Mouse (Mus musculus): Measurements from ENCODE around the gene Tmem232. TPM values are rescaled to one million over a fixed set of nuclear protein-coding genes. Genes with fewer than 3 reads are reported as not detected.

Tmem232 gene
- polyA plus RNA-seq (2014; fragmentation: Nextera tagmentation; extraction: Ambion mirVana), result 0.14 and 0.29 TPM in 2 replicates

DNA sequence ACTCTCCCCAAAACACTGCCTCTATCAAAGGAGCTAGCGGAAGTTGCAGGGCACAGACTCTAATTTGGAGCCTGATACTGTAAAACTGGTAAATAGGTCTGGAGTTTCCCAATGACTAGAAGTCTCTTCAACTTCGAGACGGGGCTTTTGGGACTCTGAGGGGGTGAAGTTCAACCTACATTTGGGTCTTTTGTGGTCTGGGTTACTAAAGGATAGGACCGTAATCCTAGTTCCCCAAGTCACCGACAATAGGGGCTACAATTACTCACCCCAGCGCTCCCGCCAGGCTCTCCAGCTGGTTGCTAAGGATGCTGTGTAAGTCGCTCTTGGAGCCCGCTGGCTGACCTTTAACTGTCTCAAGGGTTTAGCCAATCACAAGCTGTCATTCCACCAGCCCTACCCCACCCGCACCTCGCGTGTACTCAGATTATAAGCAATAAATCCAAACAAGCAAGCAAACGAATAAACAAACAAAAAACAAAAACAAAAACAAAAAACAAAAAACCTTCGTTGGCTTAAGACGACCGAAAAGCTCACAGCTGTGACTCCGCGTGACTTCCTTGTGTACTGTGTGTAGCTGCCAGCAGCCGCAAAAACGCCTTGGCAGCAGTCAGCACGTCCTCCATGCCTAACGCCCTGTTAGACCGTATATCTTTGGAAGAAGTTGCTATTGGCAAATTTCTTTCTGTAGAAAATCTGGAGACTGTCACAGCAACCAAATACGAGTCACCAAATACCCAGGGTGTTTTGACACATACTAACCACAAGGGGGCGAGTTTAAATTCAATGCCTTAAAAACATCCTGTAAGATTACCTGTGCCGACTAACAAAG, at the start of gene Tmem232:
Gene Tmem232 (minus strand): TSS at position 342 of the 832 bp plus-strand sequence.
- Histone ChIP-seq H3K9ac (ENCODE audit: low read depth, low read length) (no peak within 1 kb of the TSS), H3K4me1 (replicated peaks; ENCODE audit: control insufficient read depth, insufficient read depth, low read length) (no peaks in the 10 kb centered on the region), H3K36me3 (ENCODE audit: control insufficient read depth, insufficient read depth, low read length) (no peaks in the 10 kb centered on the region), H3K27me3 (ENCODE audit: control insufficient read depth, insufficient read depth, low read length) (no peaks in the 10 kb centered on the region), H3K27ac (ENCODE audit: low read depth, low read length) (no peak within 1 kb of the TSS), H3K4me2 (replicated peaks; ENCODE audit: low read depth, low read length) (peak within 1 kb of the TSS; percentile 38), H3K4me3 (ENCODE audit: low read depth, low read length) (peak within 1 kb of the TSS; percentile 26), H3K9me3 (ENCODE audit: control insufficient read depth, low read length) (no peaks in the 10 kb centered on the region)
- peak; percentile 84 for ATAC-seq (ENCODE audit: low FRiP score)
- WGBS, result 19% methylated on average over 26 of the region's 26 CpGs
- peak; percentile 58 for DNase-seq (ENCODE audit: low spot score)

DNA sequence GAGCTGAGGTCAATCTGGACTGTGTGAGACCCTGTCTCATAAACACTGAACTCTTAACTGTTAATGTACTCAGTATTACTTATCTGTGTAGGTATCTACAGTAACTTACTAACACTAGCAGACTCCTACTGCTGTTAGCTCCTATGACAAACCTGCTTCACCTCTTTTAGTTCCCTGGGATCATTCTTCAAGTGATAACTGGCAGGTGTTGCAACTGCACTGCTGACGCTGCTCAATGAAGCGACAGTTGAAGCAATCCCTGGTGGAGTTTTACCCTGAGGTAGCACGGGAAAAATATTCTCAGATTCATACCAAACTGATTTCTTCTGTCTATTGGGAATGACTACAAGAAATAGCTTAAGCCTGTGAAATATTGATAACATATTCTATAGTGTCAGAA, 46.3 kb upstream of the Tmem232 start:
- H3K4me2 ChIP-seq (replicated peaks; ENCODE audit: low read depth, low read length), result no peak overlapping the region
- no peak for ATAC-seq (ENCODE audit: low FRiP score)
- H3K4me3 ChIP-seq (ENCODE audit: low read depth, low read length), result no peak overlapping the region
- H3K9me3 ChIP-seq (ENCODE audit: control insufficient read depth, low read length), result no peaks in the 10 kb centered on the region
- H3K27ac ChIP-seq (ENCODE audit: low read depth, low read length), result no peak overlapping the region
- no peaks in the 10 kb centered on the region for H3K4me1 ChIP-seq (replicated peaks; ENCODE audit: control insufficient read depth, insufficient read depth, low read length)
- H3K9ac ChIP-seq (ENCODE audit: low read depth, low read length), result no peak overlapping the region
- no peak for DNase-seq (ENCODE audit: low spot score)
- H3K36me3 ChIP-seq (ENCODE audit: control insufficient read depth, insufficient read depth, low read length), result no peaks in the 10 kb centered on the region; the same call in 1 of the 2 replicates
- WGBS, result 95% methylated on average over 3 of the region's 3 CpGs
- no peaks in the 10 kb centered on the region for H3K27me3 ChIP-seq (ENCODE audit: control insufficient read depth, insufficient read depth, low read length)

DNA sequence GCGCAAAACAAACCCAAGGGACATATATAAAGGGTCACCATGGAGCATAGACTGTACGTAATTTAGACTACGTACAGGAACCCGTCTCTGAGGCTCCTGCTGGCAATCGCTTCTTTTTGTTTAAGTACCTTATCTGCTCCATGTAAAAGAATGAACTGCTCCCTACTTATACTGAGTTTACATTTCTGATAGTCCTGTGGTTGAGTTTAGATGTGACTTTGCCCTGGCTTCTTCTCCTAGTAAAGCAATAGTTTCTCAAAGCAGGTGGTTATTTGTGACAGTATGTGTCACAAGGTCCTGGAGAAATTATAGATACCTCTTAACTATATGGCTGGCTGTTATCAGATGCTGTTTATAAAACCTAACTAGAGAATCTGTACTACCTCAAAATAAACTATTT, 40.9 kb upstream of the Tmem232 start:
- H3K9ac ChIP-seq (ENCODE audit: low read depth, low read length), result no peak overlapping the region
- H3K9me3 ChIP-seq (ENCODE audit: control insufficient read depth, low read length), result no peaks in the 10 kb centered on the region
- H3K27ac ChIP-seq (ENCODE audit: low read depth, low read length), result no peak overlapping the region
- 98% methylated on average over 5 of the region's 5 CpGs for WGBS
- 0 out of 2 replicates have a peak, but pooled peaks cover 2% of the 10 kb centered on the region for H3K36me3 ChIP-seq (ENCODE audit: control insufficient read depth, insufficient read depth, low read length)
- H3K27me3 ChIP-seq (ENCODE audit: control insufficient read depth, insufficient read depth, low read length), result no peaks in the 10 kb centered on the region
- no peak for ATAC-seq (ENCODE audit: low FRiP score)
- no peaks in the 10 kb centered on the region for H3K4me1 ChIP-seq (replicated peaks; ENCODE audit: control insufficient read depth, insufficient read depth, low read length)
- no peak overlapping the region for H3K4me3 ChIP-seq (ENCODE audit: low read depth, low read length)
- H3K4me2 ChIP-seq (replicated peaks; ENCODE audit: low read depth, low read length), result no peak overlapping the region
- no peak for DNase-seq (ENCODE audit: low spot score)

DNA sequence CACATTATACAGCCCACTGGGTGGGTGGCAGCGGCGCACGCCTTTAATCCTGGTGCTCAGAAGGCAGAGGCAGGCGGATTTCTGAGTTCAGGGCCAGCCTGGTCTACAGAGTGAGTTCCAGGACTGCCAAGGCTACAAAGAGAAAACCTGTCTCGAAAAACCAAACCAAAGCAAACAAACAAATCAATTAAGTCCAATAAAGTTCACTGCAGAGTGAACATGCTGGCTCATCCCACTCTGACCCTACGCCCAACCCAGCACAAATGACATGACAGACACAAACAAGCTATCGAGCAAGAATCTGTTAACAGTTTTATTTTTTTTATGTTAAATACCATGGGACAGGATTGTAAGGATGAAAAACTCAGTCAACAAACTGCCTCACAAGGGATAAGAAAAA, 39.2 kb upstream of the Tmem232 start:
- Histone ChIP-seq H3K4me3 (ENCODE audit: low read depth, low read length) (no peak overlapping the region), H3K36me3 (ENCODE audit: control insufficient read depth, insufficient read depth, low read length) (0 out of 2 replicates have a peak, but pooled peaks cover 2% of the 10 kb centered on the region), H3K27ac (ENCODE audit: low read depth, low read length) (no peak overlapping the region), H3K9ac (ENCODE audit: low read depth, low read length) (no peak overlapping the region), H3K9me3 (ENCODE audit: control insufficient read depth, low read length) (no peaks in the 10 kb centered on the region), H3K27me3 (ENCODE audit: control insufficient read depth, insufficient read depth, low read length) (no peaks in the 10 kb centered on the region), H3K4me1 (replicated peaks; ENCODE audit: control insufficient read depth, insufficient read depth, low read length) (no peaks in the 10 kb centered on the region), H3K4me2 (replicated peaks; ENCODE audit: low read depth, low read length) (no peak overlapping the region)
- DNase-seq (ENCODE audit: low spot score) (no peak), ATAC-seq (ENCODE audit: low FRiP score) (no peak)
- WGBS, result 96% methylated on average over 7 of the region's 7 CpGs

DNA sequence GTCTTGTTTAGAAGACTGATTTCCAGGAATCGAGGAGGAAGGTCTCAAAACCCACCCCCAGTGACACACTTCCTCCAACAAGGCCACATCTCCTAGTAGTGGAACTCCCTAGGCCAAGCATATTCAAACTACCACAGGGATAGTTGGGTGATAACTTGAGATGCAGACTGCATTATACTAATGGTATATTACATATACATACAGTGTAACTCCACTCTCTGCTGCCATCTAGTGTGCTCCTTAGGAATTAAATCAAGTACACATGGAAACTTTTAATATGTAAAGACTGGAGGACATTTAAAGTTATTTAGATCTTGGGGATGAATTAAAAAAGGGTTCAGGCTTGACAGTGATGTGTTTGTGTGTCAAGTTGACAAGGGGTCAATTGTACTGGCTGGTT, 34.8 kb upstream of the Tmem232 start:
- Histone ChIP-seq H3K9ac (ENCODE audit: low read depth, low read length) (no peak overlapping the region), H3K27ac (ENCODE audit: low read depth, low read length) (no peak overlapping the region), H3K36me3 (ENCODE audit: control insufficient read depth, insufficient read depth, low read length) (no peaks in the 10 kb centered on the region), H3K9me3 (ENCODE audit: control insufficient read depth, low read length) (no peaks in the 10 kb centered on the region), H3K4me3 (ENCODE audit: low read depth, low read length) (no peak overlapping the region), H3K4me2 (replicated peaks; ENCODE audit: low read depth, low read length) (no peak overlapping the region), H3K4me1 (replicated peaks; ENCODE audit: control insufficient read depth, insufficient read depth, low read length) (no peaks in the 10 kb centered on the region), H3K27me3 (ENCODE audit: control insufficient read depth, insufficient read depth, low read length) (no peaks in the 10 kb centered on the region)
- DNase-seq (ENCODE audit: low spot score) (peak; percentile 57), ATAC-seq (ENCODE audit: low FRiP score) (peak; percentile 60; the same call in 1 of the 2 replicates)
- 90% methylated on average over 1 of the region's 1 CpGs for WGBS

DNA sequence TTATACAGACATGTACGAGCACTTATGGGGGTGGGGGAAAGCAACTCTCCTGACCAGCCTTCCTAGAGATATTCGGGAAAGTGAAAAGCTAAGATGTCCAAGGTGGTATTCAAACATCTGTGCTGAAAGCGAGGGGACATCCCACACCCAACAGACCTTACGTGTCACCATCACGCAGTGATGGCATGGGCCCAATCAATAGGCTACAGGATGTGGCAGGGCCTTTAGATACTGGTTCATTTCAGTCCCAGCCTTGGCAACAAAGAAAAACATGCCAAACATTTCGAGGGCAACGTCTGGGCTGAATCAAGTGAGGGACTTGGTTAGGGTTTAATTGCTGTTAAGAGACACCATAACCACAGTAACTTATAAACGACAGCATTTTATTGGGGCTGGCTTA, 34.3 kb upstream of the Tmem232 start:
- 87% methylated on average over 8 of the region's 8 CpGs for WGBS
- no peaks in the 10 kb centered on the region for H3K27me3 ChIP-seq (ENCODE audit: control insufficient read depth, insufficient read depth, low read length)
- ATAC-seq (ENCODE audit: low FRiP score) (peak; percentile 39; the same call in 1 of the 2 replicates), DNase-seq (ENCODE audit: low spot score) (no peak)
- H3K9me3 ChIP-seq (ENCODE audit: control insufficient read depth, low read length), result no peaks in the 10 kb centered on the region
- H3K27ac ChIP-seq (ENCODE audit: low read depth, low read length), result no peak overlapping the region
- no peaks in the 10 kb centered on the region for H3K36me3 ChIP-seq (ENCODE audit: control insufficient read depth, insufficient read depth, low read length)
- no peaks in the 10 kb centered on the region for H3K4me1 ChIP-seq (replicated peaks; ENCODE audit: control insufficient read depth, insufficient read depth, low read length)
- no peak overlapping the region for H3K9ac ChIP-seq (ENCODE audit: low read depth, low read length)
- H3K4me2 ChIP-seq (replicated peaks; ENCODE audit: low read depth, low read length), result no peak overlapping the region
- no peak overlapping the region for H3K4me3 ChIP-seq (ENCODE audit: low read depth, low read length)

DNA sequence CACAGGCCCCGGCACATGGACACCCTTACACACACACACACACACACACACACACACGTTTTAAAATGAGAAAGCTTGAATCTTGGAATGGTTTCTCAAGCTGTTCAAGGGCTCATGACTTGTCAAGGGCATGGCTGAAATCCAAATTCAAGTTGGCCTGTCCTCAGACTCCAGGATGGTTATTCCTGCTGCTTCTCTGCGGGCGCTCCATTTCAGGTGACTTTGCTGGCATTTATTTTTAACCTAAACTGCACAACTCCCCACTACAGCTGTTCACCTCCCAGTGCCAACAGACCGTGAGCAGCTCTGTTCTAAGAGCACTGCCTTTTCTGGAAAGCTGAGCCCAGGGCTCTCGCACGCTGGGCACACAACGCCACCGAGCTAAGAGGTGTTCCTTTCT, 31.3 kb upstream of the Tmem232 start:
- Histone ChIP-seq H3K27ac (ENCODE audit: low read depth, low read length) (no peak overlapping the region), H3K9ac (ENCODE audit: low read depth, low read length) (no peak overlapping the region), H3K36me3 (ENCODE audit: control insufficient read depth, insufficient read depth, low read length) (no peaks in the 10 kb centered on the region), H3K4me1 (replicated peaks; ENCODE audit: control insufficient read depth, insufficient read depth, low read length) (no peaks in the 10 kb centered on the region), H3K4me3 (ENCODE audit: low read depth, low read length) (no peak overlapping the region), H3K4me2 (replicated peaks; ENCODE audit: low read depth, low read length) (no peak overlapping the region), H3K9me3 (ENCODE audit: control insufficient read depth, low read length) (no peaks in the 10 kb centered on the region), H3K27me3 (ENCODE audit: control insufficient read depth, insufficient read depth, low read length) (no peaks in the 10 kb centered on the region)
- DNase-seq (ENCODE audit: low spot score), result no peak
- ATAC-seq (ENCODE audit: low FRiP score), result no peak
- 91% methylated on average over 9 of the region's 9 CpGs for WGBS

DNA sequence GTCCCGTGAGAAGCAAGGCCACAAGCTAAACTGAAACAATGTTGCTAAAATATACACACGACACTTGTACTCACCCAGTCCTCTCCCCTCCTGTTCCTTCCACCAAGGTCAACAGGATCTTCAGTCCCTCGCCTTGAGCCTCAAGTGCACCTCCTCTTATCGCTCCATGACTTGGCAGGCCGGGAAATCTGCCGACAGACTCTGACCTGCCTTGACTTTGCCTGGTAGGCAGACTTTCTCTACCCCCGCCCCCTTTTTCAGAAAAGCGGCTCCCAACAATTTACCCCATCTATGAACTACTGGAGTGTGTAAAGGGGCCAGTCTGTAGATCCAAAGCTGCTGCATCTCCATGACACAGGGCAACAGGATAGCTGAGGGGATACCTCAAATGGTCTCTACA, 30.9 kb upstream of the Tmem232 start:
- Histone ChIP-seq H3K4me2 (replicated peaks; ENCODE audit: low read depth, low read length) (no peak overlapping the region), H3K4me3 (ENCODE audit: low read depth, low read length) (no peak overlapping the region), H3K4me1 (replicated peaks; ENCODE audit: control insufficient read depth, insufficient read depth, low read length) (no peaks in the 10 kb centered on the region), H3K27ac (ENCODE audit: low read depth, low read length) (no peak overlapping the region), H3K9ac (ENCODE audit: low read depth, low read length) (no peak overlapping the region), H3K27me3 (ENCODE audit: control insufficient read depth, insufficient read depth, low read length) (no peaks in the 10 kb centered on the region), H3K9me3 (ENCODE audit: control insufficient read depth, low read length) (no peaks in the 10 kb centered on the region), H3K36me3 (ENCODE audit: control insufficient read depth, insufficient read depth, low read length) (no peaks in the 10 kb centered on the region)
- 93% methylated on average over 8 of the region's 8 CpGs for WGBS
- ATAC-seq (ENCODE audit: low FRiP score) (no peak), DNase-seq (ENCODE audit: low spot score) (no peak)

DNA sequence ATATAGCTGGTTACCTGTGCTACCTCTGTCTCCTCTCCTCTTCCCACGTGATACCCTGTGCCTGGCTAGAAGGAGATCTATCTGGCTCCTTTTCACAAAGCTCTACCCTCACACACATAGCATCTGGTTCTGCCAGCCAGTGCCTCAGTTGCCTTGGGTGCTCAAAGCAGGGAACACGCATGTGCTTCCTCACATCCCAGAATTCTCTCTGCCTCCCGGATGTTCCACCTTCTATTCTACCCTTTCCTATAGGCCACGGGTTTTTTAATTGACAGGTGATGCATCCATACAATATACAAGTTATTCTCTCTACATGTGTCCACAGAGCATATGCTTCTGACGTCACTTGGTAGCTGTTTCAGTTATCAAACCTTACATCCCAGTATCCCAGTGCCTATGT, 23.6 kb upstream of the Tmem232 start:
- Histone ChIP-seq H3K27me3 (ENCODE audit: control insufficient read depth, insufficient read depth, low read length) (no peaks in the 10 kb centered on the region), H3K36me3 (ENCODE audit: control insufficient read depth, insufficient read depth, low read length) (no peaks in the 10 kb centered on the region), H3K27ac (ENCODE audit: low read depth, low read length) (no peak overlapping the region), H3K9ac (ENCODE audit: low read depth, low read length) (no peak overlapping the region), H3K4me1 (replicated peaks; ENCODE audit: control insufficient read depth, insufficient read depth, low read length) (no peaks in the 10 kb centered on the region), H3K4me3 (ENCODE audit: low read depth, low read length) (no peak overlapping the region), H3K4me2 (replicated peaks; ENCODE audit: low read depth, low read length) (no peak overlapping the region), H3K9me3 (ENCODE audit: control insufficient read depth, low read length) (no peaks in the 10 kb centered on the region)
- no peak for ATAC-seq (ENCODE audit: low FRiP score)
- DNase-seq (ENCODE audit: low spot score), result no peak
- 75% methylated on average over 5 of the region's 5 CpGs for WGBS

All from hindbrain, embryonic 11.5 days (tissue).